Mouse (Mus musculus) hematopoietic stem cell, adult 5-6 weeks (primary cell): Measurements from ENCODE around the gene Trpc2. TPM values are rescaled to one million over a fixed set of nuclear protein-coding genes. Genes with fewer than 3 reads are reported as not detected.

Experiments
- ATAC-seq, 2 experiments: fragments of 125-278 bp in 1 of 2; replicated peaks in 1 of 2; 2 replicates each; pipeline ENCODE4 v1.8.0; 2016 to 2017; ENCODE audit warnings: inconsistent platforms in 2 of 2, mild to moderate bottlenecking in 2 of 2, moderate number of reproducible peaks in 2 of 2, low read depth in 1 of 2, moderate TSS enrichment in 1 of 2; ENCODE audit not compliant: low FRiP score in 2 of 2, poor library complexity in 2 of 2, severe bottlenecking in 2 of 2, insufficient read depth in 1 of 2, low TSS enrichment in 1 of 2
- total RNA-seq: library from RNA; stranded (forward); fragments of 172-1452, 232-1000 nt; gene quantifications from 2 replicates; pipeline ENCODE4 v1.2.3, GENCODE M21; 2017

Trpc2 gene
- total RNA-seq, 1 experiment from 2014 or later, result not detected

- ATAC-seq, result peak; percentile 68 to 80
Measured at GRCm38 (mm10) chr7:102099760-102100661, 17.1 kb downstream of the Trpc2 start.

- ATAC-seq, result no peak
Measured at GRCm38 (mm10) chr7:102100868-102101267, 18.0 kb downstream of the Trpc2 start.

- no peak for ATAC-seq
Measured at GRCm38 (mm10) chr7:102101487-102101886, 18.6 kb downstream of the Trpc2 start, which contains the start of gene Art1. Gene Art1, plus strand, starts transcription at chr7:102101743.

- ATAC-seq, result no peak
Measured at GRCm38 (mm10) chr7:102102241-102102640, 19.3 kb downstream of the Trpc2 start.

- no peak for ATAC-seq
Measured at GRCm38 (mm10) chr7:102102696-102103095, 19.8 kb downstream of the Trpc2 start.

- no peak for ATAC-seq
Measured at GRCm38 (mm10) chr7:102103555-102103954, 20.6 kb downstream of the Trpc2 start.

- ATAC-seq, result no peak
Measured at GRCm38 (mm10) chr7:102104126-102104525, 21.2 kb downstream of the Trpc2 start.

GRCm38 (mm10) chr7:102106700-102107141 is 23.8 kb downstream of the Trpc2 start:
- peak in 1 of 2 experiments; percentile 43; a peak in 1 of 4 replicates for ATAC-seq

- ATAC-seq, result no peak
Measured at GRCm38 (mm10) chr7:102108206-102108605, 25.3 kb downstream of the Trpc2 start.

- no peak for ATAC-seq
Measured at GRCm38 (mm10) chr7:102109171-102109570, 26.3 kb downstream of the Trpc2 start, which contains the start of gene Art5. Gene Art5, minus strand, starts transcription at chr7:102109489.

GRCm38 (mm10) chr7:102109746-102110145 is 26.8 kb downstream of the Trpc2 start:
- no peak for ATAC-seq

- no peak for ATAC-seq
Measured at GRCm38 (mm10) chr7:102113151-102113729, 30.3 kb downstream of the Trpc2 start.

- ATAC-seq, result no peak
Measured at GRCm38 (mm10) chr7:102116579-102117331, 33.8 kb downstream of the Trpc2 start, which contains the start of gene Chrna10. Gene Chrna10, minus strand, starts transcription at chr7:102116828.

- ATAC-seq, result no peak
Measured at GRCm38 (mm10) chr7:102117382-102117781, 34.5 kb downstream of the Trpc2 start.

- ATAC-seq, result no peak
Measured at GRCm38 (mm10) chr7:102120326-102120725, 37.4 kb downstream of the Trpc2 start.

GRCm38 (mm10) chr7:102132395-102132794 is 49.5 kb downstream of the Trpc2 start:
- no peak for ATAC-seq

GRCm38 (mm10) chr7:102137464-102137863 is 54.5 kb downstream of the Trpc2 start:
- ATAC-seq, result peak in 1 of 2 experiments; percentile 66; a peak in 1 of 4 replicates

- ATAC-seq, result no peak
Measured at GRCm38 (mm10) chr7:102137898-102138297, 55.0 kb downstream of the Trpc2 start.
